Mouse (Mus musculus) stomach, embryonic 14.5 days (tissue): ENCODE results near the gene Usp32. TPM values are rescaled to one million over a fixed set of nuclear protein-coding genes. Genes with fewer than 3 reads are reported as not detected.
A peak's percentile ranks its signal among the peaks of the same experiment; 100 is the strongest.

ENCODE experiments used
- ATAC-seq: fragments of 200-750 bp; cut with Nextera tagmentation; 2 replicates; pipeline ENCODE4 v1.8.0; 2017; ENCODE audit warnings: low read depth, moderate TSS enrichment; ENCODE audit not compliant: insufficient number of reproducible peaks, insufficient read depth, low FRiP score
- H3K27ac ChIP-seq: fragments of 300-500 bp; sonication (generic); 2 replicates; pipeline ENCODE4 v1.5.1; 2014; ENCODE audit warnings: mild to moderate bottlenecking, low read length, moderate library complexity, mixed read lengths
- H3K27me3 ChIP-seq: fragments of 300-500 bp; sonication (generic); 2 replicates; pipeline ENCODE4 v1.6.1; 2014; ENCODE audit warnings: low read length, control low read depth, mixed read lengths; ENCODE audit not compliant: control insufficient read depth, insufficient read depth
- H3K36me3 ChIP-seq: fragments of 300-500 bp; sonication (generic); 2 replicates; pipeline ENCODE4 v1.6.1; 2014; ENCODE audit warnings: mild to moderate bottlenecking, control low read depth, low read length, moderate library complexity, mixed read lengths; ENCODE audit not compliant: control insufficient read depth, insufficient read depth
- H3K4me1 ChIP-seq: fragments of 300-500 bp; sonication (generic); 2 replicates; pipeline ENCODE4 v1.6.1; 2014; ENCODE audit warnings: low read length, control low read depth, mixed read lengths; ENCODE audit not compliant: control insufficient read depth, insufficient read depth
- H3K4me2 ChIP-seq: fragments of 300-500 bp; sonication (generic); replicated peaks from 2 replicates; pipeline ENCODE4 v1.6.1; 2014; ENCODE audit warnings: low read depth, low read length, control low read depth
- H3K4me3 ChIP-seq: fragments of 300-500 bp; sonication (generic); 2 replicates; pipeline ENCODE4 v1.5.1; 2014; ENCODE audit warnings: low read depth, low read length, control low read depth
- H3K9ac ChIP-seq: fragments of 300-500 bp; sonication (generic); replicated peaks from 2 replicates; pipeline ENCODE4 v1.6.1; 2014; ENCODE audit warnings: low read depth, mild to moderate bottlenecking, control low read depth, low read length, moderate library complexity, mixed read lengths
- H3K9me3 ChIP-seq: fragments of 300-500 bp; sonication (generic); 2 replicates; pipeline ENCODE4 v1.6.1; 2016; ENCODE audit warnings: low read depth, low read length, control low read depth; ENCODE audit not compliant: control insufficient read depth
- WGBS: fragments of 180-500 bp; shearing (Covaris S2); extraction: QIAGEN DNeasy Blood & Tissue Kit; methylation state at CpG from one replicate; pipeline ENCODE4 v1.1.7; 2014; 5-methylcytosine and 5-hydroxymethylcytosine counted together
- polyA plus RNA-seq: library from polyadenylated mRNA; unstranded; fragments of >200 nt; fragmentation: Nextera tagmentation; extraction: Ambion mirVana; gene quantifications from 2 replicates; pipeline ENCODE4 v1.2.1, GENCODE M21; 2014

Gene Usp32
- polyA plus RNA-seq, result 7.1 and 9.7 TPM in 2 replicates

DNA sequence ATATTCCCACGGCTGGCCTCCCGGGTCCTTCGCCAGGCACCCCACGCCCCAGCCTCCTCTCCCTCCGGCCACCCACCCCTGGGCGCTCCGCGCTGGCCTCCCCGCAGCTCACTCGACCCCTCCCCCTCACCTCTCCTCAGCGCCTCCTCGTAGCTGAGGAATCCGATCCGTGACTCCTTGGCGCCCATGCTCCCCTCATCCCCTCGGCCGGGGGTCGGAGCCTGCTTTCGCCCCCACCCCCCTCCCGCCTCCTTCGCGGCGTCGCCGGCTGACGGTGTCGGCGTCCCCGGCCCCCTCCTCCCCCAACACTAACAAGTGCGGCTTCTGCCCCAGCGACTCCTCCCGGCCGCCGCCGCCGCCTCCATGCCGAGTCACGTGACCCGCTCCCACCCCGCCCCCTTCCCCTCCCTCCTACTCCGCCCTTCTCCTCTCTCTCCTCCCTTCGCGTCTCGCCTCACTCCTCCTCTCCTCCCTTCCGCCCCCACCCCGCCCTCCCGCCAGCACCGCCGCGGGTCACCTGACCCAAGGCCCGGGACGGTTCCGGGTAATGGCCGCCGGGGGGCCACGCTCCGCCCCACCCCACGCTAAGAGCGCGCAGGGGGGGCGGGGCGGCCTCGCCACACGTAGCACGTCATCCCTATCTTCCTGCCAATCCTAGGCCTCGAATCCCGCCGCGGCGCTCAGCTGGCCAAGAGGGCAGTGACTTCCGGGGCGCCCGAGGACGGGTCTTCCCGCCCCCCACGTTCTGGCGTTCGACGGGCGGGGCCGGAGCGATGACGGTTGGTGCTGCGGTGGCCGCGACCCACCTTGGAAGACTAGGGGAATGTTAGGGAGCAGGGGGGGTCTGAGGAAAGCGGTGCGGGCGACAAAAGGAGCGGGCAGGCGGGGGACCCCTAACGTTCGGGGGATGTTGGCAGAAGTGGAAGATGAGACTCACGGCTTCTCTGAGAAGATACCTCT is at the start of gene Usp32:
TSS of gene Usp32 (minus strand) at position 581 of the 960 bp plus-strand sequence.
- Histone ChIP-seq H3K27me3 (no peaks in the 10 kb centered on the region), H3K4me1 (no peaks in the 10 kb centered on the region), H3K27ac (peak within 1 kb of the TSS; percentile 68), H3K36me3 (no peaks in the 10 kb centered on the region), H3K9ac (peak within 1 kb of the TSS; percentile 58), H3K9me3 (no peaks in the 10 kb centered on the region), H3K4me3 (peak within 1 kb of the TSS; percentile 85), H3K4me2 (peak within 1 kb of the TSS; percentile 80)
- peak; percentile 98 for ATAC-seq
- under 1% methylated on average over 89 of the region's 94 CpGs for WGBS

- Histone ChIP-seq H3K4me2 (no peak overlapping the region), H3K27ac (no peak overlapping the region), H3K4me1 (no peaks in the 10 kb centered on the region), H3K27me3 (no peaks in the 10 kb centered on the region), H3K36me3 (peaks cover 46% of the 10 kb centered on the region), H3K4me3 (no peak overlapping the region), H3K9ac (no peak overlapping the region), H3K9me3 (no peaks in the 10 kb centered on the region)
- WGBS, result 91% methylated on average over 4 of the region's 4 CpGs
- ATAC-seq, result no peak
These were observed 49.1 kb upstream of the Usp32 start for GRCm38 (mm10) chr11:85189110-85189509.

DNA sequence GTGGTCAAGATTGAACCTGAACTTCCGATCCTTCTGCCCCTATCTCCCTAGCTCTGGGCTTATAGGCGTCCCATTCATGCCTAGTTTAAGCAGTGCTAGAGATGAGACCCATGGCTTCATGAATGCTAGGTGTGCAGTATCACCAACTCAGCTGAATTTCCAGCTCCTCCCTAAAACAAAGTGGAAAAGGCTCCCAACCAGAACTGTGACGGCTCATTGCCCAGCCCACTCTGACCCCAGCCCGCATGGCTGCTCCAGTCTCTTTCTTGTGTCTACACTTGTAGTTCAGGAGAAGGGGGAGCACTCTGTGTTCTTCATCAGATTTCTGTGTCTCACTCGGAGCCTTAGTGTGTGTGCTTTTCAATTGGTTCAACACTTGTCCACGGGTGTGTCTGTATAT is 44.9 kb upstream of the Usp32 start:
- ATAC-seq, result no peak
- Histone ChIP-seq H3K27ac (no peak overlapping the region), H3K36me3 (peaks cover 14% of the 10 kb centered on the region)

DNA sequence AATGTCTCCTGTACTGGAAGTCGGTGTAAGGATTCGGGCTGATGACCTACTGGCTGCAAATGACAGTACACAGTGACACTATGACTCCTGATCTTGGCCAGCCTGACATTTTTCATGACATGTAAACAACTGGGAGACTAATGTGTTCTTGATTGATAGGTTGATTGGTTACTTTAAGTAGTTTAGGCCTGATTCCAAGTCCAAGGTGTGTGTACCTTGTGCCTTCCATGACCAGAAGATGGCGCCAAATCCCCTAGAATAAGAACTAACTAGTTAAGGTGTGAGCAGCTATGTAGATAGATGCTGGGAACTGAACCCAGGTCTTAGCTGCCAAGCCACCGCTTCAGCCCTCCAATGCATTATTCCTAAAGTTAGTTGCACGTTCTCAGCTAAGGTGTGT is 44.1 kb upstream of the Usp32 start:
- H3K4me3 ChIP-seq, result no peak overlapping the region
- no peaks in the 10 kb centered on the region for H3K27me3 ChIP-seq
- H3K4me2 ChIP-seq, result no peak overlapping the region
- no peak overlapping the region for H3K9ac ChIP-seq
- WGBS, result 68% methylated on average over 5 of the region's 5 CpGs
- peaks cover 9% of the 10 kb centered on the region for H3K36me3 ChIP-seq
- no peak overlapping the region for H3K27ac ChIP-seq
- no peaks in the 10 kb centered on the region for H3K9me3 ChIP-seq
- peaks cover 3% of the 10 kb centered on the region; the same call in 1 of the 2 replicates for H3K4me1 ChIP-seq
- no peak for ATAC-seq

More for the DNA sequence above, 44.9 kb upstream of the Usp32 start:
- no peaks in the 10 kb centered on the region for H3K27me3 ChIP-seq
- no peak overlapping the region for H3K9ac ChIP-seq
- peaks cover 3% of the 10 kb centered on the region; the same call in 1 of the 2 replicates for H3K4me1 ChIP-seq
- no peaks in the 10 kb centered on the region for H3K9me3 ChIP-seq
- H3K4me3 ChIP-seq, result no peak overlapping the region
- 80% methylated on average over 6 of the region's 6 CpGs for WGBS
- no peak overlapping the region for H3K4me2 ChIP-seq

DNA sequence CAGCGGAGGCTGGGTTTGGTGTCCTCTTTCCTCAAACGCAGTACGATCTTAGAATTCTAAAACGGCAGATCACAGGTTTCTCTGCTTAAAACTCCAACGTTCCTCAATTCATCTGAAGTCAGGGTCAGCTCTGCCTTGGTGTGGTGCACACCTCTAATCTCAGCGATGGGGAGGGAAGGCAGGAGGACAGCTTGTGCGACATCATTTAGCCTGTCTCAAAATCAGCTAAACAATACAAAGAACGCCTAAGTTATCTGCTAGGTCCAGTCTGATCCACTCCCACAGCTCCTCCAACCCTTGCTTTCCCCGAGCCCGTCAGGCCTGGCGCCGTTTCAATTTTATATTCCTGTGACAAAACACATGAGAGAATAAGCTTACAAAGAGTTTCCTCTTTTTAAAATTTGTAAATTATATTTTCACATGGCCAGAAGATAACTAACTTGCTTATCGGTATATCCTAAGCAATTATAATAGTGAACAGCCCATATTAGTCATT is 43.4 kb upstream of the Usp32 start:
- H3K9me3 ChIP-seq, result no peaks in the 10 kb centered on the region
- peak overlapping the region; percentile 32 for H3K4me3 ChIP-seq
- H3K9ac ChIP-seq, result peak overlapping the region; percentile 33
- H3K4me1 ChIP-seq, result peaks cover 3% of the 10 kb centered on the region; the same call in 1 of the 2 replicates
- no peaks in the 10 kb centered on the region for H3K27me3 ChIP-seq
- peaks cover 1% of the 10 kb centered on the region; the same call in 1 of the 2 replicates for H3K36me3 ChIP-seq
- H3K27ac ChIP-seq, result no peak overlapping the region
- WGBS, result 19% methylated on average over 13 of the region's 13 CpGs
- H3K4me2 ChIP-seq, result peak overlapping the region; percentile 57
- ATAC-seq, result no peak

DNA sequence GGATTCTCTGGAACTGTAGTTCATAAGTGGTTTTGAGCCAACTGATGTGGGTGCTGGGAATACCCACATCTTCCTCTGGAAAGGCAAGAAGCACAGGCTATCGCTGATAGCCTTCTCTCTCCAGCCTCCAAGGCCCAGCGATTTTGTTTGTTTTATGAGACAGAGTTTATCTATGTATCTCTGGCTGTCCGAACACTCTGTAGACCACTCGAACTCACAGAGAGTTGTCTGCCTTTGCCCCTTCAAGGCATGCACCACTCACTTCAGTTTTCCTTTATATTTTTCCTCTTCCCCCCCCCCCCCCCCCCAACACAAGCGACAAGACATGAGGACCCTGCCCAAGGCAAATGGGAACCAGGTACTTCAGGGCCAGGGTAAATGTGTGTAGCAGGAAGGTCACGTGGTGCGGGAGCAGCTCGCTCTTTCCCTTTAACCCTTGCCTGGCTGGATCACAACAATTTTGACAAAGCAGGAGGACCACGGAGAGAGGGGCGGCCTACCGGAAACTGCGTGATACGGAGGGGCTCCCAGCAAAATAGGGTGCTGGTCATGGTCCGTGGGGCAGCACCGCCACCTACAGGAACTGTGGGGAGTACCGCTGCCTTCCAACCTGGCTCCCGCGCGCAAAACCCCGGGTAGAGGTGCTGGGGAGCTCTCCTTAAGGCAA is 42.8 kb upstream of the Usp32 start:
- H3K27ac ChIP-seq, result no peak overlapping the region
- peaks cover 3% of the 10 kb centered on the region; the same call in 1 of the 2 replicates for H3K4me1 ChIP-seq
- H3K27me3 ChIP-seq, result no peaks in the 10 kb centered on the region
- peak overlapping the region; percentile 33 for H3K9ac ChIP-seq
- H3K36me3 ChIP-seq, result no peaks in the 10 kb centered on the region
- 3% methylated on average over 20 of the region's 20 CpGs for WGBS
- ATAC-seq, result peak; percentile 91
- peak overlapping the region; percentile 32 for H3K4me3 ChIP-seq
- H3K9me3 ChIP-seq, result no peaks in the 10 kb centered on the region
- peak overlapping the region; percentile 57 for H3K4me2 ChIP-seq

- H3K9me3 ChIP-seq, result no peaks in the 10 kb centered on the region
- 72% methylated on average over 4 of the region's 4 CpGs for whole genome bisulfite sequencing
- H3K4me1 ChIP-seq, result peaks cover 3% of the 10 kb centered on the region; the same call in 1 of the 2 replicates
- no peak overlapping the region for H3K4me2 ChIP-seq
- H3K9ac ChIP-seq, result no peak overlapping the region
- H3K4me3 ChIP-seq, result no peak overlapping the region
- no peak for ATAC-seq
- no peaks in the 10 kb centered on the region for H3K27me3 ChIP-seq
- H3K36me3 ChIP-seq, result no peaks in the 10 kb centered on the region
- H3K27ac ChIP-seq, result no peak overlapping the region
These were observed 38.5 kb upstream of the Usp32 start for GRCm38 (mm10) chr11:85178413-85178812.

DNA sequence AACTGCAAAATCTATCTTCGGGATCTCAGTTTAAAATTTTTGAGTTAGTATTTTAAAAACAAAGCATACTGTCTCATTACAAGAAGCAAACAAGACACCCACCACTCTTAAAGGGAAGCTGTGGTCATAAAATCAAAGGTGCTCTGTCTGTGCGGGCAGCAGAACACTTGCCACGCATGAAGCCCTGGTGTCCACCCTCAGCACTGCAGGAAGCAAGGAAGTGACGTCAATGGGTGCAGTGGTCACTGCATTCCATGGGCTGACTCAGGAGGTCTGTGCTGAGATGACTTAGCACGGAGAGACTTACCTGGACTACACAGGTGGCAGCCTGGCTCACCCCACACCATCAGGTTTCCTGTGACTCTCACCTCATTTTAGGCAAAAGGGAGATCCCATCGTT is 37.8 kb upstream of the Usp32 start:
- 79% methylated on average over 6 of the region's 6 CpGs for WGBS
- no peak overlapping the region for H3K4me2 ChIP-seq
- no peak overlapping the region for H3K9ac ChIP-seq
- H3K9me3 ChIP-seq, result no peaks in the 10 kb centered on the region
- H3K4me3 ChIP-seq, result no peak overlapping the region
- no peaks in the 10 kb centered on the region for H3K36me3 ChIP-seq
- H3K27ac ChIP-seq, result no peak overlapping the region
- H3K27me3 ChIP-seq, result no peaks in the 10 kb centered on the region
- no peak for ATAC-seq
- H3K4me1 ChIP-seq, result no peaks in the 10 kb centered on the region; the same call in 1 of the 2 replicates
